In the genomic region with DNA sequence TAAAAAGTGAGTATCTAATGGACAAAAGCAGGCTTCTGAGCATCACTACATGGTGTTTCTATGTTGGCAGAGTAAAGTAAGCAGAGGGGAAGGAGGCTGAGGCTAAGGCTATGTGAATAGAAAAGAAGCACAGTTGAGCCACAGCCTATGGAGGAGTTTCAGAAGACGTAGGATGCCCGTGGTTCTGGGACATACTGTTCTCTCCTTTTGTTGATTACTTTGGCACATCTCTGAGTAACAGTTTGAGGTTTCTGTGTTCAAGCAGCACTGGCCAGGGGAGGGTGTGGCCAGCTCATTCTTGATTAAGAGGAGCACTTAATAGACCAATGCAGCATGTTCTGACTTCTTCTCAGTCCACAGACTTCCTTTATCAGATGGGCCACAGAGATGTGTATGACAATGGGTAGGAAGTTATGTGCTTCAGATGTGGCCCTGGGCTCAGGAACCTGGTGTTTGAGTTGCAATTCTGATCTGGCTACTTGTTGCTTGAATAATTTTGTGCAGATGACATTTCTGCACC, we compare ENCODE assay signal across 25 mouse cellular contexts. TPM values are rescaled to one million over a fixed set of nuclear protein-coding genes. Genes with fewer than 3 reads are reported as not detected.
DNase-seq lines count a peak whose midpoint lies in the region; ATAC-seq and TF ChIP-seq lines count a peak whose summit lies in the region.
"Had no signal": no experiment of that assay in that cellular context is flagged by ENCODE, and none has a peak within 500 bp of the region (broad histone marks: within the 10 kb centered on the region; RNA-seq: fewer than 3 reads in every experiment).

No protein-coding gene starts in this region.

- DNase-seq in heart, adult 11 months: peak; percentile 46
- no peak for DNase-seq in heart, adult 8-10 months (ENCODE audit: low spot score)
- DNase-seq in Muller cell, postnatal 12 days (ENCODE audit: inconsistent ontology term): peak; percentile 26
- peak; percentile 2 for DNase-seq in gonadal fat pad, adult 2 months (ENCODE audit: low read depth)
- DNase-seq in cerebellum, adult 11-12 months: no peak
- DNase-seq in adrenal gland, adult 18-20 months (ENCODE audit: low spot score in 2 of 2): no peak
- DNase-seq: adrenal gland, adult 2 months; adrenal gland, postnatal 14 days; cerebellum, adult 11 months; cerebellum, adult 8-10 months; cerebellum, postnatal 10 days; cerebellum, postnatal 36 days; gastrocnemius, postnatal 10 days; heart, adult 2 months had no signal

- H3K4me3 ChIP-seq in myocyte: no peak overlapping the region
- H3K4me3 ChIP-seq: forebrain, embryonic 10.5 days; forebrain, embryonic 13.5 days; heart, adult 2 months; hindbrain, embryonic 12.5 days; hindbrain, embryonic 15.5 days had no signal

- H3K4me2 ChIP-seq in myocyte (ENCODE audit: low read depth): peak overlapping the region; percentile 49
- H3K4me2 ChIP-seq: forebrain, embryonic 13.5 days; heart, embryonic 11.5 days; hindbrain, embryonic 12.5 days; hindbrain, embryonic 15.5 days had no signal

- no peaks in the 10 kb centered on the region for H3K27me3 ChIP-seq in myocyte (ENCODE audit: control insufficient read depth, insufficient read depth, insufficient read length)
- H3K27me3 ChIP-seq: forebrain, embryonic 13.5 days; hindbrain, embryonic 12.5 days had no signal

- no peak for TF ChIP-seq POLR2A in myocyte (IDR thresholded peaks at IDR 0.05; ENCODE audit: insufficient read length, low read depth)

- no peak for ATAC-seq in monocyte, adult 5-6 weeks (replicated peaks; ENCODE audit: insufficient number of reproducible peaks, low FRiP score, low TSS enrichment, poor library complexity, severe bottlenecking)
- ATAC-seq: activated CD4-positive, CD25-positive, alpha-beta regulatory T cell, adult 4 months; CD4-positive, CD25-positive, alpha-beta regulatory T cell, adult 4 months; forebrain, embryonic 13.5 days; forebrain, embryonic 16.5 days had no signal

- H3K36me3 ChIP-seq in myocyte (ENCODE audit: control insufficient read depth, insufficient read depth): no peaks in the 10 kb centered on the region
- H3K36me3 ChIP-seq: forebrain, embryonic 10.5 days; hindbrain, embryonic 12.5 days; hindbrain, embryonic 15.5 days had no signal

- no peaks in the 10 kb centered on the region for H3K79me2 ChIP-seq in myocyte (ENCODE audit: control insufficient read depth, insufficient read depth)

- no peak overlapping the region for H3ac ChIP-seq in myocyte (ENCODE audit: control insufficient read depth, insufficient read length)

TF ChIP-seq in myocyte, 11 proteins besides CTCF, POLR2A, EP300 and RAD21:
- TF ChIP-seq USF1 (IDR thresholded peaks at IDR 0.05; ENCODE audit: low read depth): no peak
- no peak for TF ChIP-seq TCF3 (IDR thresholded peaks at IDR 0.05; ENCODE audit: insufficient read length, low read depth)
- TF ChIP-seq MYOG (IDR thresholded peaks at IDR 0.05; ENCODE audit: control insufficient read depth in 1 of 3, insufficient read depth in 1 of 3, insufficient read length in 2 of 3, low read depth in 2 of 3): no peak
- TF ChIP-seq TCF12 (IDR thresholded peaks at IDR 0.05; ENCODE audit: insufficient read depth, poor library complexity, severe bottlenecking): no peak
- TF ChIP-seq E2F4 (IDR thresholded peaks at IDR 0.05; ENCODE audit: insufficient read depth): no peak
- no peak for TF ChIP-seq SRF (IDR thresholded peaks at IDR 0.05; ENCODE audit: control insufficient read depth, insufficient read length, low read depth)
- TF ChIP-seq REST (IDR thresholded peaks at IDR 0.05; ENCODE audit: insufficient read depth, insufficient read length): no peak
- no peak for TF ChIP-seq MYOD1 (IDR thresholded peaks at IDR 0.05; ENCODE audit: control insufficient read depth in 1 of 3, insufficient read length in 2 of 3, low read depth in 2 of 3)
- no peak for TF ChIP-seq CEBPB (IDR thresholded peaks at IDR 0.05; ENCODE audit: insufficient read depth, poor library complexity, severe bottlenecking)
- TF ChIP-seq MAX (IDR thresholded peaks at IDR 0.05; ENCODE audit: low read depth): no peak
- no peak for TF ChIP-seq POLR2AphosphoS2 (IDR thresholded peaks at IDR 0.05; ENCODE audit: insufficient read length, low read depth)

RNA-seq across cellular contexts. Expression of a gene that starts 7.1 kb away (rescaled TPM):
- total RNA-seq in heart, adult 8-10 months (2022): 10 to 100 TPM; 75.4 to 98.4 (median 87.2) TPM
- polyA plus RNA-seq in gonadal fat pad, adult 2 months (2012; rRNA removed): 2.9 and 4.0 TPM in 2 replicates
- 61.8 TPM for polyA plus RNA-seq in myocyte (2012; fragmentation: generic; extraction: Trizol)
- 10 to 100 TPM; 28.0 to 34.7 TPM for total RNA-seq in adrenal gland, adult 18-20 months (2021)
- 2.6 TPM in 1 of 3 replicates, not detected in the others for total RNA-seq in monocyte, adult 5-6 weeks (2017)
- total RNA-seq: MEL had no signal

Comparison
In these comparisons a context has a peak if more than half of its experiments do, and no peak if none do; other contexts are left out.
1. DNase-seq: peak in heart, adult 11 months (single experiment), Muller cell, postnatal 12 days (single experiment) and gonadal fat pad, adult 2 months (single experiment); none in heart, adult 8-10 months (single experiment), cerebellum, adult 11-12 months (single experiment) and adrenal gland, adult 18-20 months (0 of 2).